ENCODE assay signal across 8 mouse cellular contexts in genomic region chr8:70631436-70631835, GRCm38 (mm10). TPM values are rescaled to one million over a fixed set of nuclear protein-coding genes. Genes with fewer than 3 reads are reported as not detected.
DNase-seq lines count a peak whose midpoint lies in the region; ATAC-seq and TF ChIP-seq lines count a peak whose summit lies in the region.

No protein-coding gene starts in this region.

- no peak for ATAC-seq in liver, embryonic 11.5 days (replicated peaks; ENCODE audit: low FRiP score)
- no peak for ATAC-seq in frontal cortex, adult (ENCODE audit: low TSS enrichment)

- no peaks in the 10 kb centered on the region for H3K27me3 ChIP-seq in spleen, adult 2 months (ENCODE audit: control insufficient read depth, insufficient read depth, low read length)
- peaks cover 9% of the 10 kb centered on the region; the same call in 1 of the 2 replicates for H3K27me3 ChIP-seq in liver, embryonic 11.5 days (replicated peaks; ENCODE audit: control insufficient read depth, insufficient read depth, low read length)

- no peak for TF ChIP-seq CTCF in spleen, adult 2 months (IDR thresholded peaks at IDR 0.05; ENCODE audit: extremely low read depth, insufficient read depth, insufficient read length, insufficient replicate concordance)

- intact Hi-C loops in heart, postnatal 10 days (cut with DNase I): no loop called here

- peak overlapping the region; percentile 61 for H3K9ac ChIP-seq in liver, embryonic 11.5 days (ENCODE audit: low read depth, low read length)

- no peak for DNase-seq in spleen, adult 2 months (ENCODE audit: low read depth in 1 of 2, low spot score in 2 of 2)
- DNase-seq in spleen, postnatal 4 days (ENCODE audit: low spot score in 2 of 2): no peak
- peak; percentile 65 to 67 for DNase-seq in heart, postnatal 10 days
- DNase-seq in liver, embryonic 11.5 days (ENCODE audit: low spot score): peak; percentile 58
- no peak for DNase-seq in right cerebral cortex, postnatal 4 days
- DNase-seq in urinary bladder, adult 2 months (ENCODE audit: low spot score): no peak
- DNase-seq in layer of hippocampus, postnatal 36 days: no peak

- no peaks in the 10 kb centered on the region for H3K9me3 ChIP-seq in liver, embryonic 11.5 days (ENCODE audit: control insufficient read depth, low read length)

- H3K4me3 ChIP-seq in spleen, adult 2 months (ENCODE audit: extremely low read depth, insufficient read depth, insufficient read length): no peak overlapping the region
- peak overlapping the region; percentile 59 for H3K4me3 ChIP-seq in liver, embryonic 11.5 days (ENCODE audit: low read depth, low read length)

- TF ChIP-seq POLR2A in spleen, adult 2 months (IDR thresholded peaks at IDR 0.05; ENCODE audit: low read depth, low read length): no peak

- H3K4me2 ChIP-seq in liver, embryonic 11.5 days: peak overlapping the region; percentile 90

- peaks cover 29% of the 10 kb centered on the region for H3K4me1 ChIP-seq in spleen, adult 2 months (ENCODE audit: control insufficient read depth, insufficient read depth, insufficient read length)
- peaks cover 37% of the 10 kb centered on the region for H3K4me1 ChIP-seq in liver, embryonic 11.5 days (replicated peaks; ENCODE audit: control insufficient read depth, insufficient read depth, low read length)

- H3K36me3 ChIP-seq in spleen, adult 2 months (ENCODE audit: control insufficient read depth, insufficient read depth, low read length): no peaks in the 10 kb centered on the region
- no peaks in the 10 kb centered on the region for H3K36me3 ChIP-seq in liver, embryonic 11.5 days (ENCODE audit: control insufficient read depth, insufficient read depth, low read length)

- H3K27ac ChIP-seq in spleen, adult 2 months (ENCODE audit: insufficient read depth, low read length): peak overlapping the region; percentile 4; the same call in 1 of the 2 replicates
- peak overlapping the region; percentile 89 for H3K27ac ChIP-seq in liver, embryonic 11.5 days (ENCODE audit: low read depth, low read length)

- WGBS in spleen, adult 2 months: 18% methylated on average over 24 of the region's 24 CpGs
- 12% methylated on average over 24 of the region's 24 CpGs for WGBS in liver, embryonic 11.5 days

RNA-seq across cellular contexts. Expression of gene Gdf15, which starts 0.8 kb away (rescaled TPM):
- polyA plus RNA-seq in spleen, adult 2 months (2012; rRNA removed): 5.2 and 6.0 TPM in 2 replicates
- total RNA-seq in heart, postnatal 10 days (2021): 1 to 10 TPM in 1 of 2 experiments, under 1 TPM in 1; 0.86 to 1.1 TPM
- 4.2 and 4.9 TPM in 2 replicates for polyA plus RNA-seq in liver, embryonic 11.5 days (2014; fragmentation: Nextera tagmentation; extraction: Ambion mirVana)
- polyA plus RNA-seq in urinary bladder, adult 2 months (2012; rRNA removed): 0.84 and 1.1 TPM in 2 replicates
- not detected for total RNA-seq in layer of hippocampus, postnatal 36 days (2021)

RNA-seq across cellular contexts. Expression of gene Lrrc25, which starts 15.5 kb away (rescaled TPM):
- polyA plus RNA-seq in spleen, adult 2 months (2012; rRNA removed): 41.6 and 53.1 TPM in 2 replicates
- 1 to 10 TPM; 1.1 to 1.6 TPM for total RNA-seq in heart, postnatal 10 days (2021)
- 4.5 and 5.3 TPM in 2 replicates for polyA plus RNA-seq in liver, embryonic 11.5 days (2014; fragmentation: Nextera tagmentation; extraction: Ambion mirVana)
- 5.2 and 6.2 TPM in 2 replicates for polyA plus RNA-seq in urinary bladder, adult 2 months (2012; rRNA removed)
- total RNA-seq in layer of hippocampus, postnatal 36 days (2021): 1 to 10 TPM in 1 of 2 experiments, under 1 TPM in 1; 0.33 to 1.0 TPM

RNA-seq across cellular contexts. Expression of gene Ssbp4, which starts 22.8 kb away (rescaled TPM):
- 168 and 256 TPM in 2 replicates for polyA plus RNA-seq in spleen, adult 2 months (2012; rRNA removed)
- 10 to 100 TPM; 54.7 to 55.6 TPM for total RNA-seq in heart, postnatal 10 days (2021)
- 144 and 173 TPM in 2 replicates for polyA plus RNA-seq in liver, embryonic 11.5 days (2014; fragmentation: Nextera tagmentation; extraction: Ambion mirVana)
- polyA plus RNA-seq in urinary bladder, adult 2 months (2012; rRNA removed): 73.5 and 74.6 TPM in 2 replicates
- total RNA-seq in layer of hippocampus, postnatal 36 days (2021): 100 to 1,000 TPM; 276 to 279 TPM

RNA-seq across cellular contexts. Expression of gene Pgpep1, which starts 28.8 kb away (rescaled TPM):
- polyA plus RNA-seq in spleen, adult 2 months (2012; rRNA removed): 18.2 and 22.2 TPM in 2 replicates
- total RNA-seq in heart, postnatal 10 days (2021): 10 to 100 TPM; 39.6 to 42.9 TPM
- polyA plus RNA-seq in liver, embryonic 11.5 days (2014; fragmentation: Nextera tagmentation; extraction: Ambion mirVana): 33.7 and 34.6 TPM in 2 replicates
- 19.2 and 20.6 TPM in 2 replicates for polyA plus RNA-seq in urinary bladder, adult 2 months (2012; rRNA removed)
- 10 to 100 TPM; 23.1 TPM for total RNA-seq in layer of hippocampus, postnatal 36 days (2021)

RNA-seq across cellular contexts. Expression of gene Isyna1, which starts 37.3 kb away (rescaled TPM):
- 136 and 189 TPM in 2 replicates for polyA plus RNA-seq in spleen, adult 2 months (2012; rRNA removed)
- total RNA-seq in heart, postnatal 10 days (2021): 10 to 100 TPM; 25.8 to 29.6 TPM
- polyA plus RNA-seq in liver, embryonic 11.5 days (2014; fragmentation: Nextera tagmentation; extraction: Ambion mirVana): 177 and 188 TPM in 2 replicates
- 37.9 and 49.6 TPM in 2 replicates for polyA plus RNA-seq in urinary bladder, adult 2 months (2012; rRNA removed)
- total RNA-seq in layer of hippocampus, postnatal 36 days (2021): 10 to 100 TPM; 42.9 to 54.3 TPM

Comparison
In these comparisons a context has a peak if more than half of its experiments do, and no peak if none do; other contexts are left out.
1. DNase-seq: peak in heart, postnatal 10 days (2 of 2) and liver, embryonic 11.5 days (single experiment); none in spleen, adult 2 months (0 of 2), spleen, postnatal 4 days (0 of 2), right cerebral cortex, postnatal 4 days (single experiment), urinary bladder, adult 2 months (single experiment) and layer of hippocampus, postnatal 36 days (0 of 2).